Mouse (Mus musculus) forebrain, embryonic 16.5 days (tissue): Measurements from ENCODE around the gene Chd3. TPM values are rescaled to one million over a fixed set of nuclear protein-coding genes. Genes with fewer than 3 reads are reported as not detected.
A peak's percentile ranks its signal among the peaks of the same experiment; 100 is the strongest.

ENCODE experiments used
- ATAC-seq: fragments of 200-750 bp; cut with Nextera tagmentation; 2 replicates; pipeline ENCODE4 v1.8.0; 2017; ENCODE audit warnings: mild to moderate bottlenecking, moderate library complexity
- H3K27ac ChIP-seq: fragments of 300-500 bp; sonication (generic); 2 replicates; pipeline ENCODE4 v1.5.1; 2014; ENCODE audit warnings: low read length, control low read depth
- H3K27me3 ChIP-seq: fragments of 300-500 bp; sonication (generic); replicated peaks from 2 replicates; pipeline ENCODE4 v1.6.1; 2014; ENCODE audit warnings: low read length; ENCODE audit not compliant: control insufficient read depth, insufficient read depth
- H3K36me3 ChIP-seq: fragments of 300-500 bp; sonication (generic); 2 replicates; pipeline ENCODE4 v1.6.1; 2014; ENCODE audit not compliant: control insufficient read depth, insufficient read depth
- H3K4me1 ChIP-seq: fragments of 300-500 bp; sonication (generic); replicated peaks from 2 replicates; pipeline ENCODE4 v1.6.1; 2014; ENCODE audit warnings: low read length; ENCODE audit not compliant: control insufficient read depth, insufficient read depth
- H3K4me2 ChIP-seq: fragments of 300-500 bp; sonication (generic); 2 replicates; pipeline ENCODE4 v1.6.1; 2014; ENCODE audit warnings: mild to moderate bottlenecking, low read length, control low read depth
- H3K4me3 ChIP-seq: fragments of 300-500 bp; sonication (generic); replicated peaks from 2 replicates; pipeline ENCODE4 v1.5.1; 2014; ENCODE audit warnings: mild to moderate bottlenecking, low read length, control low read depth
- H3K9ac ChIP-seq: fragments of 300-500 bp; sonication (generic); replicated peaks from 2 replicates; pipeline ENCODE4 v1.6.1; 2014; ENCODE audit warnings: low read depth, low read length, control low read depth
- H3K9me3 ChIP-seq: fragments of 300-500 bp; sonication (generic); 2 replicates; pipeline ENCODE4 v1.6.1; 2016; ENCODE audit warnings: low read length; ENCODE audit not compliant: control insufficient read depth
- WGBS: fragments of 180-500 bp; shearing (Covaris S2); extraction: QIAGEN DNeasy Blood & Tissue Kit; methylation state at CpG from one replicate; pipeline ENCODE4 v1.1.7; 2014; 5-methylcytosine and 5-hydroxymethylcytosine counted together
- polyA plus RNA-seq: library from polyadenylated mRNA; unstranded; fragments of >200 nt; fragmentation: Nextera tagmentation; extraction: Ambion mirVana; gene quantifications from 2 replicates; pipeline ENCODE4 v1.2.1, GENCODE M21; 2015

Gene Chd3
- polyA plus RNA-seq, 1 experiment from 2014 or later = 146 TPM

GRCm38 (mm10) chr11:69331152-69331551 is 38.1 kb downstream of the Chd3 start:
- H3K9ac ChIP-seq = no peak overlapping the region
- peaks cover 22% of the 10 kb centered on the region for H3K4me1 ChIP-seq
- WGBS = 94% methylated on average over 6 of the region's 6 CpGs
- H3K36me3 ChIP-seq = no peaks in the 10 kb centered on the region
- ATAC-seq = no peak
- no peaks in the 10 kb centered on the region for H3K9me3 ChIP-seq
- peak overlapping the region; percentile 72; the same call in 1 of the 2 replicates for H3K4me2 ChIP-seq
- H3K27ac ChIP-seq = no peak overlapping the region
- H3K4me3 ChIP-seq = no peak overlapping the region
- H3K27me3 ChIP-seq = no peaks in the 10 kb centered on the region

- Histone ChIP-seq H3K4me2 (no peak overlapping the region), H3K4me3 (no peak overlapping the region), H3K4me1 (peaks cover 38% of the 10 kb centered on the region), H3K27me3 (no peaks in the 10 kb centered on the region), H3K27ac (no peak overlapping the region), H3K36me3 (no peaks in the 10 kb centered on the region), H3K9me3 (no peaks in the 10 kb centered on the region), H3K9ac (no peak overlapping the region)
- no peak for ATAC-seq
- WGBS = 94% methylated on average over 6 of the region's 6 CpGs
These were observed 40.7 kb downstream of the Chd3 start for GRCm38 (mm10) chr11:69328517-69328916.

GRCm38 (mm10) chr11:69327648-69328047 is 41.6 kb downstream of the Chd3 start:
- WGBS = 61% methylated on average over 6 of the region's 6 CpGs
- Histone ChIP-seq H3K9me3 (no peaks in the 10 kb centered on the region), H3K27me3 (no peaks in the 10 kb centered on the region), H3K36me3 (no peaks in the 10 kb centered on the region), H3K4me1 (peaks cover 44% of the 10 kb centered on the region), H3K4me3 (no peak overlapping the region), H3K9ac (no peak overlapping the region), H3K27ac (no peak overlapping the region), H3K4me2 (no peak overlapping the region)
- ATAC-seq = no peak

DNA sequence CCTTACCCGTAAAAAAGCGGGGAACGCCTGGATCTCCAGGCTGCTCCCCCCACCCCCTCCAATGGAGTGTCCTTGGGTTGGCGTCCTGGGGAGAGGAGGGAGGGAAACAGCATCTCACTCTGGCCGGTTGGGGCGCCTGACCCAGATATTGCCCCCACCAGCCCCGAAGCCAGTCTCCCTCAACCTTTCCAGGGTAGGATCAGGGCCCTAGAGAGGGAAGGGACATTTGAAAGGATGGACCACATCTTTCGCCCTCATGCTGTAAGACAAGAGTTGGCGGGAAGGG is 42.1 kb downstream of the Chd3 start:
- H3K27ac ChIP-seq = no peak overlapping the region
- ATAC-seq = no peak
- WGBS = 10% methylated on average over 9 of the region's 9 CpGs
- no peak overlapping the region; the same call in 1 of the 2 replicates for H3K4me3 ChIP-seq
- H3K9ac ChIP-seq = no peak overlapping the region
- H3K36me3 ChIP-seq = no peaks in the 10 kb centered on the region
- peaks cover 44% of the 10 kb centered on the region for H3K4me1 ChIP-seq
- H3K9me3 ChIP-seq = no peaks in the 10 kb centered on the region
- no peak overlapping the region; the same call in 1 of the 2 replicates for H3K4me2 ChIP-seq
- H3K27me3 ChIP-seq = no peaks in the 10 kb centered on the region

GRCm38 (mm10) chr11:69326408-69327156 is 42.6 kb downstream of the Chd3 start:
- ATAC-seq = no peak; the same call in 1 of the 2 replicates
- H3K9ac ChIP-seq = peak overlapping the region; percentile 62
- peak overlapping the region; percentile 44 for H3K4me3 ChIP-seq
- H3K27ac ChIP-seq = no peak overlapping the region
- H3K27me3 ChIP-seq = no peaks in the 10 kb centered on the region
- H3K4me1 ChIP-seq = peaks cover 46% of the 10 kb centered on the region
- WGBS = under 1% methylated on average over 45 of the region's 45 CpGs
- H3K36me3 ChIP-seq = no peaks in the 10 kb centered on the region
- H3K9me3 ChIP-seq = no peaks in the 10 kb centered on the region
- H3K4me2 ChIP-seq = peak overlapping the region; percentile 64

GRCm38 (mm10) chr11:69325628-69326407 is 43.4 kb downstream of the Chd3 start, which contains the start of gene Kcnab3:
Gene Kcnab3 (plus strand): TSS chr11:69326258.
- ATAC-seq = peak; percentile 53
- Histone ChIP-seq H3K4me2 (peak within 1 kb of the TSS; percentile 64), H3K36me3 (no peaks in the 10 kb centered on the region), H3K4me3 (peak within 1 kb of the TSS; percentile 44), H3K9me3 (no peaks in the 10 kb centered on the region), H3K9ac (peak within 1 kb of the TSS; percentile 62), H3K27me3 (no peaks in the 10 kb centered on the region), H3K27ac (no peak within 1 kb of the TSS), H3K4me1 (peaks cover 46% of the 10 kb centered on the region)
- WGBS = 10% methylated on average over 26 of the region's 26 CpGs

DNA sequence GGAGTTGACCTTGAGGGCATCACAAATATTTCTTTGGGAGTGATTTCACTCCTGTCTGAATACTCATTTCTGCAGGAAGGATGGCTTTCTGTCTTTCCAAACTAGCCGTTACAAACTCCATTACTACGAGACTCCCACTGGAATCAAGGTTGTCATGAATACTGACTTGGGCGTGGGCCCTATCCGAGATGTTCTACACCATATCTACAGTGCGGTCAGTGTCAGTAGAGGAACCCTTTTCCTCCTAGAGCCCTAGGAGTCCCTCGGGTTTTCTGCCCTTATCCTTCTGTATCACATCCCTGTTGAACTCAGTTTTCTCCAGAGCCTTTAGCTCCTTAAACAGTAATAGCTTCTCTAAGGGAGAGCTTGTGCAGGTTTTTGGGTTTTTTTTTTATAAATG is 44.5 kb downstream of the Chd3 start:
- 83% methylated on average over 6 of the region's 6 CpGs for WGBS
- peak overlapping the region; percentile 50 for H3K4me3 ChIP-seq
- no peaks in the 10 kb centered on the region for H3K27me3 ChIP-seq
- H3K4me2 ChIP-seq = peak overlapping the region; percentile 94
- no peaks in the 10 kb centered on the region for H3K9me3 ChIP-seq
- no peaks in the 10 kb centered on the region for H3K36me3 ChIP-seq
- peaks cover 46% of the 10 kb centered on the region for H3K4me1 ChIP-seq
- H3K27ac ChIP-seq = no peak overlapping the region
- no peak overlapping the region for H3K9ac ChIP-seq
- ATAC-seq = no peak

- under 1% methylated on average over 30 of the region's 30 CpGs for WGBS
- Histone ChIP-seq H3K36me3 (peaks cover 4% of the 10 kb centered on the region; the same call in 1 of the 2 replicates), H3K4me2 (peak within 1 kb of the TSS; percentile 94), H3K4me1 (peaks cover 46% of the 10 kb centered on the region), H3K27me3 (no peaks in the 10 kb centered on the region), H3K27ac (peak within 1 kb of the TSS; percentile 91), H3K9me3 (no peaks in the 10 kb centered on the region), H3K4me3 (peak within 1 kb of the TSS; percentile 50), H3K9ac (peak within 1 kb of the TSS; percentile 78)
- peak; percentile 96 for ATAC-seq
These were observed 45.5 kb downstream of the Chd3 start, which contains the start of the genes Cntrob and Trappc1 for GRCm38 (mm10) chr11:69323667-69324111. Gene Cntrob (minus strand): TSS chr11:69323775. Gene Trappc1 (plus strand): TSS chr11:69323980.
